Mouse (Mus musculus) ES-E14 (cell line): ENCODE results near the gene Sapcd2.

Source experiments
- CHD2 ChIP-seq: IDR thresholded peaks from 2 replicates; pipeline ENCODE4 v1.6.1; 2014; ENCODE audit warnings: mild to moderate bottlenecking, low read depth, low read length, inconsistent platforms
- HCFC1 ChIP-seq: IDR thresholded peaks from 2 replicates; pipeline ENCODE4 v1.6.1; 2012; ENCODE audit warnings: low read length, inconsistent platforms, borderline replicate concordance; ENCODE audit not compliant: insufficient read depth
- MAFK ChIP-seq: IDR thresholded peaks from 2 replicates; pipeline ENCODE4 v1.6.1; 2014; ENCODE audit warnings: mild to moderate bottlenecking, low read depth, low read length, inconsistent platforms; ENCODE audit not compliant: insufficient read depth
- ZNF384 ChIP-seq: IDR thresholded peaks from 2 replicates; pipeline ENCODE4 v1.6.1; 2012; ENCODE audit warnings: low read depth, low read length, inconsistent platforms

DNA sequence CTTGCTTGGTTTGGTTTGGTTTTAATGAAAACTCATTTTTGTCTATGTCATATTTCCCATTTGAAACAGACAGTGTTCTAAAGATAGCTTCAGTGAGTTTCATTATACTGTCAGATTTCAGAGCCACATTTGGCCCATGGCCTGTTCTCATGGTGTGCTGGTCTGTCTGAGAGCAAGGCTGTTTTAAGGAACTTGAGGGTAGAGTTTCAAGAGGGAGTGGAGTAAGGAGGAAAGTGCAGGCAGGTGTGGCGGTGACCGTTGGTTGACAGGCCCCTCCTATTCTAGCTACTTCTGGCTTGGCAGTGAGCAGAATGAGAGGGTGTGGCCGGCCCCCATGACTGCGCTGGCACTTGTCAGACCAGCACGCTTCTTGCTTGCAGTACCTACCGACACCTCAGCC lies 33.8 kb upstream of the Sapcd2 start:
- no peak for TF ChIP-seq ZNF384
- no peak for TF ChIP-seq MAFK
- no peak for TF ChIP-seq HCFC1
- no peak for TF ChIP-seq CHD2
